Mouse (Mus musculus) heart, postnatal 14 days (tissue): Measurements from ENCODE around the gene Cbfa2t3. TPM values are rescaled to one million over a fixed set of nuclear protein-coding genes. Genes with fewer than 3 reads are reported as not detected.
A peak's percentile ranks its signal among the peaks of the same experiment; 100 is the strongest.

Experiments used
- DNase-seq, 2 experiments: peaks; one replicate each; pipeline ENCODE4 v3.0.0; 2021 to 2022
- intact Hi-C: fragments of 180-260 bp; cut with DNase I; formaldehyde crosslinking; loops from one replicate; pipeline ENCODE4 v1.15.1; 2025
- microRNA-seq, 2 experiments: library from miRNA; unstranded; fragments of <30 nt; microRNA quantifications; one replicate each; pipeline ENCODE4 v1.2.0; 2021 to 2022
- total RNA-seq, 2 experiments: library from RNA; stranded (reverse); gene quantifications; 2 replicates each; pipeline ENCODE4 v1.2.3; 2021

Cbfa2t3 gene
- total RNA-seq, 2 experiments from 2014 or later, result 22.1 to 25.3 TPM

DNA sequence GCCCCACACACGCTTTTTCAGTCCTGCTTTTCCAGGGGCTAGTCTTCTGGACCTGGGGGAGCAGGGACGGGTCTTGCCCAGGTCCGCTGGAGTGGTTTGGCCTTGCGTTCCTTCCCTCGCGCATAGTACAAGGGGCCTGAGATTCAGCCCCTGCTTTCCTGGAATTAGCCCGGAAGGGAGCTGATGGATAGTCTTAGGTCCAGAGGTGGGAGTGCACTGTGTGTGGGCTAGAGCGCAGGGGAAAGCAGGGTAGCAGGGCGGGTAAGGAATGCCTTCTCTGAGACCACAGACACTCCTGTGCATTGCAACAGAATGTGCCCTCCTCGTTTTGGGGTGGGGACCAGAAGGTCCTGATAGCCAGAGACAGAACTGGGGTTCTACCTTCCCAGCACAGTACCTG lies 121.8 kb downstream of the Cbfa2t3 start:
- no peak for DNase-seq
- intact Hi-C loops, result no loop called here

DNA sequence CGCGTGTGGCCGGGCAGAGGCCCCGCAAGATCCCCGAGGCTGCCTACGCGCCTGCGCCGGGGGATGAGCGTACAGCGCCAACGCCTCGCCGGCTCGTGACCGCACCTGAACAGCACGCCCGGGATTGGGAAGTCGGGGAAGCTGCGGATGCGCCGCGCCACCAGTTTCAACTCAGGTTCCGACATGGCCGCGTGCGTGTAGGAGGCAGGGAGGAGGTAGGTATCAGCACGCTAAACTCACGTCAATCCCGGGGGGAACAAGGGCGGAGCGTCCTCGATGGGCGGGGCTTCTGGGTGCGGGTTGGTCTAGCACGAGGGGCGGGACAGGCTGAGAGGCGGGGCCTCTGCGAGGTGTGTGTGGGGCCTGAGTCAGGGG lies 122.3 kb downstream of the Cbfa2t3 start, which contains the start of gene Aprt:
TSS of gene Aprt (minus strand) at position 262 of the 375 bp plus-strand sequence.
- DNase-seq, result peak; percentile 87 to 91
- intact Hi-C loops, result no loop called here

DNA sequence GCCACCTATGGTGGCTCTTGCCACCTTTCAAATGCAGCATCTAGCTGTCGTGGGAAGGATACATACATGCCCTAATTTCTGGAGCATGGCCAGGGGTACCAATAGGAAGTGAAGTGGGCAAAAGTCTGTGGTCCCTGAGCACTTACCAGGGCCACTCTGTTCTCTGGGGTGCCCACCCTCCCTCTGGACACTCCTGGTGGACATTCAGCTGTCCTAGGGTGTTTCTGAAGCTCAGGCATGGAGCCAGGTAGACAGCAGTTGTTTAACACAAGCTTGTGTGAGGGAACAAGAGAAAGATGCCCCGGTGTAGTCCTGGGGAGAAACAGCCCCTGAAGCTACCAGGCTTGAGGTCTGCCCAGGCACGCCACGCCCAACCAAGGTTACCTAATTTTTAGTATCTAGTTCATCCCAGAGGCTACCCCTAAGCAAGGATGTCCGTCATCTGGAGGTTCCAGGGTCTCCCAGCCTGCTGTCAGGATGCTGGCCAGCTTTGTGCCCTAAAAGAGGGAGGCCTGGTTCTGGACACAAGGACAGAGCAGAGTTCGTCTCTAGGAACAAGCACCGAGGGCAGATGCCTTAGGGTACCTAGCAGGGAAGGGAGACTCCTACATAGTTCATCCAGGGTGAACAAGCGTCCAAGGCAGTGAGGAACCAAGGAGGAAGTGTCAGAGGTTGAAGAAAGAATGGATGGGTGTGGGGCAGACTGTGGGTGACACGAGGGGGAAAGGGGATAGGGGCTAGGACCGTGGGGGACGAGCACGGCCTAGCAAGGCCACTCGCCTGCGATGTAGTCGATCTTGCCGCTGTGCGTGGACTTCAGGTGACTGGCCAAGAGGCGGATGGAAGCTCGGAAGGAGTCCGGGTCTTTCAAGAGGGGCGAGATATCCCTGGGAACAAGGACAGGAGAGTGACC lies 122.9 kb downstream of the Cbfa2t3 start:
- no peak for DNase-seq
- intact Hi-C loops, result no loop called here

DNA sequence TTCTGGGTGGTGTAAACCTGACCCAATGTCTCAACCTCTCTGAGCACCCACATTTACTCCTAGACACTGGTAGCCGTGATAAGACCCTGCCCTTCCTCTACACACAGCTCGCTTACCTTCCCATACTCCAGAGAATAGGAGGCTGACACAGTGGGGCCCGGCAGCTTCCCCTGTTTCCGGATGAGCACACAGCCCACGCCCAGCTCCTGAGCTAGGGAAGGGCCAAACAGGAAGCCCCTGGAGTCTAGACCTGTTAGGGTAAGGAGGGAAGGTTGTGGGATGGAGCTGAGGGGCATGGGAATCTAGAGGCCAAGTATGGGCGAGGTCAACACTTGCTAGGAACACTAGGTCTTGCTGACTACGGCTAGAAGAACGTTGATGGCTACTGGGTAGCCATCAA lies 123.6 kb downstream of the Cbfa2t3 start:
- no peak for DNase-seq
- intact Hi-C loops, result no loop called here

Small RNA genes lying within 50 kb of the gene (microRNA-seq; reads per million reads assigned to microRNA genes)
- 0 reads per million in 2 experiments for gene Mir6396

Other genes with a start within 250 kb of the Cbfa2t3 start
- 1 to 10 TPM; 1.1 to 1.6 TPM for gene Snai3, start 238.4 kb downstream of the Cbfa2t3 start, total RNA-seq
- gene Rnf166, start 223.0 kb downstream of the Cbfa2t3 start, total RNA-seq, result 10 to 100 TPM; 28.7 to 28.9 TPM
- gene Ctu2, start 223.0 kb downstream of the Cbfa2t3 start, total RNA-seq, result 10 to 100 TPM; 10.8 TPM
- 10 to 100 TPM; 27.2 to 30.2 TPM for gene Piezo1, start 147.8 kb downstream of the Cbfa2t3 start, total RNA-seq
- gene Cdt1, start 131.1 kb downstream of the Cbfa2t3 start, total RNA-seq, result 1 to 10 TPM; 3.6 to 4.6 TPM
- 10 to 100 TPM; 32.7 to 34.5 TPM for gene Aprt, start 122.2 kb downstream of the Cbfa2t3 start, total RNA-seq
- 1 to 10 TPM; 3.5 to 4.1 TPM for gene Galns, start 87.6 kb downstream of the Cbfa2t3 start, total RNA-seq
- gene Trappc2l, start 87.5 kb downstream of the Cbfa2t3 start, total RNA-seq, result 10 to 100 TPM; 45.9 to 57.2 TPM
- gene Pabpn1l, start 76.4 kb downstream of the Cbfa2t3 start, total RNA-seq, result under 1 TPM in 1 of 2 experiments, not detected in 1; 0.20 TPM
- 10 to 100 TPM; 24.7 to 26.8 TPM for gene Acsf3, start 76.4 kb upstream of the Cbfa2t3 start, total RNA-seq
- gene Cdh15, start 148.9 kb upstream of the Cbfa2t3 start, total RNA-seq, result not detected